Mouse (Mus musculus) brain, embryonic 18.5 days (tissue): Measurements from ENCODE around the gene Il1f6.
"Not testable (repeated sequence)": the region's sequence is repeated elsewhere in the genome, so short reads cannot be mapped to it uniquely, and the experiment has no call there.

Experiments used
- DNase-seq: peaks from one replicate; pipeline ENCODE4 v3.0.0-alpha.2; 2012; ENCODE audit warnings: low read depth, low spot score

The Il1f6 gene

DNA sequence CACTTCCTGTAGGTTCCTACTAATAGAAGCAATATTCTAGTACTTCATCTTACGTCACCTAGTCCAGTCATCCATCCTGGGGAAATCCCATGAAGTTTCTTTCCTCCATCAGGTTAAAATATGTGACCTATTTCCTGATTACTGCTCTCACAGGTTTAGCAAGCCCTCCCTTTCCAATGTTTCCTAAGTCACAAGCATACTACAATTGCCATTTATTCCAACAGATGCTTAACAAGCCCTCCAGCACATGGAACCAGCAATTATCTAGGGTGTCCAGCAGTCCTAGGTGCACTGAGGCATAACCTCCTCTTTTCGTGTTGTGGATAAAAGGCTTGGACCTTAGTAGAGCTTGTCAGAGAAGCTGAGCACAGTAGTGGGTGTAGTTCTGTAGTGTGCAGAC is at the start of gene Il1f6:
Il1f6 (plus strand) TSS at position 301 of the 400 bp plus-strand sequence.
- DNase-seq, result no peak

DNA sequence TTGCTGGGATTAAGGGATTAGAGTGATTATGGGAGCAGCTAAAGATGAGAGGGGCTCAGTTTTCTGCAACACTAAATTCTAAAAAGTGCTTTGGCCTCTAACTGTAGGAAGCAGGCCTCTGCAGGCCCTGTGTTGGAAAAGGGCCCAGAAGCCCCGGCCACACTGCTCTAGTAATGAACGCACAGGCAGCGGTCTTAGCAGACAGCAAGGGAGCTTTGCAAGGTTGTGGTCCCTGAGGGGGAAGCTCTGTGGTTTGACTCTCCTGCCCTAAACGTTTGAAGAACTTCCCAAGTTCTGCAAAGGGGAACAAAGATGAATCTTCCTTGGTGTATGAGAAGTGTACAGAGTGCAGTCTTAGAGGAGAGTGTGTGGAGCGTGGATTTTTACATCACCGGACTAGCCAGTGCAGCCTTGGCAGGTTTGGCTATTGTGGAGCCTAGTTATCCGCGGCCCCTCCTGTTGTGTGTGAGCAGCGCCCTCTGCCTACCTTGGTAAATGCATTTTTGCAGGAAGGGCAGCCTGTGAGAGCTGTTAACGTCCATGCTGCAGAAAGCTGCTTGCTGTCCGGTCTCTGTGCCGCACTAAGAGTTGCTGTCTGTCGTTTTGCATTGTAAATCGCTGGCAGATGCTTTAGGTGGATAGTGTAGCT is 33.4 kb upstream of the Il1f6 start:
- not testable (repeated sequence) for DNase-seq

DNA sequence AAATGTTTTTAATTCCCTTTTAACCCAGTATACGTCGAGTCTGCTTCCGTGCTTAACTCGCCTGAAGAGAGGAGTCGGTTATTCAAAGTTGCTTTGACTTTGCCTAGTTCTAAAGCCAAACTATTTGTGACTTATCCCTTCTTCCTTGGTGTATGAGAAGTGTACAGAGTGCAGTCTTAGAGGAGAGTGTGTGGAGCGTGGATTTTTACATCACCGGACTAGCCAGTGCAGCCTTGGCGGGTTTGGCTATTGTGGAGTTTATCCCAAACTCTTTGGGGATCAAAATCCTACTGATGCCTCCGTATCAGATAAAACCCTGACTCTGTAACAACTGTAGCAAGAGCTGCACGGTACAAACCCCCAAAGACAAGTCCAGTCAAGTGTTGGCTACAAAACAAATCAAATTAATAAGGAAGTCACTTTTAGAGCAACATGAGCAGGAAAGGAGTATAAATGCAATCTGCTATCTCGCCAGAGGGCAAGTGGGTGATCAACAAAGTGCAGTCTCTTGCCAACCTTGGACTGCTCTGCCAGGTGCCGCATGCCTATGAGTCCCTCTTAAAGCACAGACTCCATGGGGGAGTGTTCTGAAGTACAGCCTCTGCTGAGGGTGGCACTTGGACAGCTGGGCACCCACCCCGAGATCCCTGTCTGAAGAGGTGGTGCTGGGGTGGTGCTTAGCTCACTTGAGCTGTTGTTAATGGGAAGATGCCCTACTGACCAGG is 32.6 kb upstream of the Il1f6 start:
- not testable (repeated sequence) for DNase-seq

DNA sequence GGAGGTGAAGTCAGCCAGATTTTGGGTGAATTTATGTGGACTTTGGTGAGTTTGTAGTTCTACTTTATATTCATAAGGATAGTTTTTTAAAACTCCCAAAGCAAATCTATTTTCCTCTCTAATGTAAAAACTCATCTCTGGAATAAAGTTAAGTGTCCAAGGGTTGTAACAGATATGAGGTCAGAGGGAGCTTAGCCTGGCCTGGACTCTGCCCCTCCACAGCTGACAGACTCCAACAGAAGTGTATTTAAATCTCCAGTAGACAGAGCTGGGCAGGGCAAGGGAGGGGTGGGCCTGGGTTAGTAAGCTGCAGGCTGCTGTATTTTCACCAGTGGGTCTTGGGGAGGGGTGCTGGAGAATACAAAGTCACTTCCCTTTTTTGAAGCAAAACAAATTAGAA is 31.1 kb upstream of the Il1f6 start:
- DNase-seq, result not testable (repeated sequence)

DNA sequence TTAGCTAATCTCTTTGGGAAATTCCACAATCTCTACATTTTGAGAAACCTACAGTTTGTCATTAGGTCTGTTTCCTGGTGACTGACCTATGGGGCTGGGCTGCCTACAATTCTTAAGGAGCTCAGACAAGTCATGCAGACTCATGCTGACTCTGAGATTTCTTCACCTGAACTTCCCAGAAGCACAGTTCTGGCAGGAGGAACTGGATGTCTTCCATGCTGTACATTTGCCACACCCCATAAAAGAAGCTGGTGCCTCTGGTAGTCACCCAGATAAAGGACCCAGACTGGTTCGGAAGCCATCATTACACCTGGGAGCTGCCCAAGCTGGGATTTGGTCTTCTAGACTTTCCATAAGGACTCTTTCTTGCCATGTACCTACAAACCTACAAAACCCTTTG is 29.0 kb upstream of the Il1f6 start, which contains the start of gene Il1f9:
Il1f9 (plus strand) TSS at position 301 of the 400 bp plus-strand sequence.
- DNase-seq, result no peak

DNA sequence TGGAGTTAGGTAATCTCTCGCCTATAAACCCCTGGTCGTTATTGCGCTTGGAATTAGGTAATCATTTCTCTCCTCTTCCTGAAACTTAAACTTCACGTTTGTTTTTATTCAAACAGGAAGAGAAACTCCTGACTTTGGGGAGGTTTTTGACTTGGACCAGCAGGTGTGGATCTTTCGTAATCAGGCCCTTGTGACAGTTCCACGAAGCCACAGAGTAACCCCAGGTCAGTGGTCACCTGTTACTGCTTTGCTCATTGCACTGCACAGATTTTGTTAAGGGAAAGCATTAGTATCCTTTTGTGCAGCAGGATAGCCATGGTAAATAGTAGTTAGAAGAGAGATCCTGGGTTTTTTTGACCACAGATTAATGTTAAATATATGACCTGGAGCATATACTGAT is 27.6 kb upstream of the Il1f6 start:
- DNase-seq, result no peak

DNA sequence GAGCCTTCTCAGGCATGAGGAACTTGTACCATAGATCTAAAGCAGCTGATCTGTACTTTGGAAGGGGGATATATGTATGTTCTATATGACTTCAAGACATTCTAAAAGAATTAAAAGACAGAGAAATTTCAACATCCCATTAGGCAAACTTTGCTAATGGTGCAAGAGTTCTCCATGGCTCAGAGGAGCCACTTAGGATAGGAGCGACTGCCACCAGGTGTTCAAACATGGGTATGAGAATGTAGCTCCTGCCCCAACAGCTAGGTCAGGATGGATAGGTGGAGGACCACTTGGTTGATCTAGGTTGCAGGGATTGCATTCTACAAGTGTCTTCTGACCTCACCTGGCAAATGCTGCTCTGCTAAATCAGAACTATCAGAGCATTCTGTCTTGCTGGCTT is 27.0 kb upstream of the Il1f6 start:
- DNase-seq, result no peak

DNA sequence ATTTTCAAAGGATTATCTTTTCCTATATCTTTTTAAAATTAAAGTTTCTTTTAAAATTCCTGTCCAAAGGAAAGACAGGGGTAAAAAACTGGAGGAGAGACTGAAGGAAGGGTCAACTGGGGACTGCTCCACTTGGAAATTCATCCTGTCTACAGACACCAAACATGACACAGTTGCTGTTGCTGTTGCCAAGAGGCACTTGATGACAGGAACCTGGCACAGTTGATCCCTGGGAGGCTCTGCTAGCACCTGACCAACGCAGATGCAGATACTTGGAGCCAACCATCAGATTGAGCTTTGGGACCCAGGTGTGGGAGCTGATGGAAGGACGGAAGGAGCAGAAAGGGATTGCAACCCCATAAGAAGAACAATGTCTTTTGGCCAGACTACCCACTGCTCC is 12.0 kb downstream of the Il1f6 start:
- DNase-seq, result no peak

DNA sequence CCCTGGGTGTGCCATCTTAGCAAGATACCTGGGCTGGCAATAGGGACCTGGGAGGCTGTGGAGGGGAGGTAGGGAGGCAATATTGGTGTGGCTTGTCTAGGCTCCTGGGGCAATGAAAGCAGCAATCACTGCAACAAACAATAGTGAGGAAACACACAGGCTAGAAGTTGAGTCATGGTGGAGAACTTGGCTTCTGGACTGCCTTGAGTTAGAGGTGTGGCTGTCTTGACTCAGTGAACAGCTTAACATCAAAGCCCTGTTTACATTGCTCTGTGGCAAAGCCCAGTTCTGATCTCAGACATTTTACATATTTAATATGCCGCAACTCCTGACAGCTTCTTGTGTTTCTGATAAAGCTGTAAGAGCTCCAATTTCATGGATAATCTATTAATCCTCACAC is 52.3 kb downstream of the Il1f6 start:
- DNase-seq, result no peak

DNA sequence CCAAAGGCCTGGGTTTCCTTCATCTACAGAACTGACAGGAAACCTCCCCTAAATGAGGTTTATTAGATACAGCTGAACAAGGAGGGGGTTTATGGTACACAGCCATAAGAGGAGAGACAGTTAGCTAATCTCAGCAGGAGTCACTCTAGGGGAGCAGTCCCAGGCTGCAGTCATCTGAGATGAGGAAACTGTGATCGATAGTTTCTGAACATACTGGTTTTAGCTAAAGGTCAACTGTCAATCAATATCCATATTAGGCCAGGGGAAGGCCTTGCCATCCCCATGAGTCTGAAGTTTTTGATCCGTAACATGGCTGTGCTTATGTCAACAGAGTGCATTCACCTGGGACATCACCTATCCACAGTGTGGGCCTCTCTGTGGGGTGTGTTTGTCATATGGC is 58.4 kb downstream of the Il1f6 start:
- no peak for DNase-seq

DNA sequence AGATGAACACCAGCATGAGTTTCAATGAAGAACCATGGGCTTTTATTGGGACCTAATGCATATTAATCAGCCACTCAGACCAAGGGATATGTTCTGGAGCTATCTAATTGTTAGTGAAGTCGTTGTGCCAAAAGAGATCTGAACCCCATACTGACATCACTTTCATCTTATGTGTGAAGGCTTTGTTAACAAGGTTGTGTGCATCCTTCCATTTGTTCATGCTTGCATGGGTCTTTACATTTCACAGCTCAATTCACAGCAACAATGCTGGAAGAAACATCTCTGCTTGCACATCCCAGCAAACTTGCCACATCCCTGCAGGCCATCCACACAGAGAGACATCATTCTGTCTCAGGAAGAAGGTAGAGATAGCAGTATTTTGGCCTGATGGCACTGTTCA is 59.9 kb downstream of the Il1f6 start:
- no peak for DNase-seq
